Mouse (Mus musculus): ENCODE measurements around the gene Dmac1. TPM values are rescaled to one million over a fixed set of nuclear protein-coding genes. Genes with fewer than 3 reads are reported as not detected.

Gene Dmac1
- total and polyA plus RNA-seq, 3 experiments = 107 to 204 (median 110) TPM

GRCm38 (mm10) chr4:75278197-75279175 lies at the start of gene Dmac1 (continued):
- TF ChIP-seq GABPA (IDR thresholded peaks at IDR 0.05; ENCODE audit: low read depth, low read length) = peak; percentile 19; the same call in 1 of the 2 replicates
- TF ChIP-seq POLR2AphosphoS5 (IDR thresholded peaks at IDR 0.05; ENCODE audit: borderline replicate concordance, low read depth, low read length) = no peak
- TF ChIP-seq JUND (IDR thresholded peaks at IDR 0.05; ENCODE audit: low read depth, low read length) = no peak
- no peak for TF ChIP-seq E2F4 (IDR thresholded peaks at IDR 0.05; ENCODE audit: borderline replicate concordance, low read depth, low read length)
- TF ChIP-seq CHD1 (IDR thresholded peaks at IDR 0.05; ENCODE audit: low read depth, low read length) = no peak
- peak; percentile 85 for TF ChIP-seq MXI1 (IDR thresholded peaks at IDR 0.05; ENCODE audit: low read depth, low read length)

DNA sequence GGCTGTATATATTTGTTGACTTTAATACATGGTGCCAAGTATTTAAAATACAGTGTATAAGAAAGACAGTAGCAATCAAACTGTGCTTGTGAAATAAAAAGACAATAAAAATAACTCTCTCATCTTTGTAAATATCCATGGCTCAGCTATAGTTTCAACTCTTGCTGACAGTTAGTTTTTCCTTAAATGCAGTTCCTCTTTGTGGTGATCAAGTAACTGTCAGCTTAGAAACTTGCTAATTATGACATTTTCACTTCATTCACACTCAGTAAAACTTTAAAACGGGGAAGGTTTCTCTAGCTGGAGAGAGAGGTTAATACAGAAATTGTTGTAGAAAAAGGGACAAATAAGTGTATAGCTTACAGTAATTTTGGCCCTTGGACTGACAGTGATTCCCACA lies 37.3 kb upstream of the Dmac1 start:
- peak; percentile 43 for DNase-seq (ENCODE audit: low read depth, low spot score)
- Histone ChIP-seq H3K79me2 (ENCODE audit: control insufficient read depth, insufficient read depth, low read length, poor library complexity) (no peaks in the 10 kb centered on the region), H3K27ac (ENCODE audit: control insufficient read depth, low read depth, low read length) (no peak overlapping the region), H3K4me3 (ENCODE audit: control insufficient read depth in 1 of 2, insufficient read depth in 1 of 2, low read depth in 2 of 2, low read length in 2 of 2) (peak overlapping the region in 1 of 2 experiments; percentile 30; a peak in 1 of 4 replicates), H3K4me1 (ENCODE audit: control insufficient read depth in 1 of 2, insufficient read depth in 2 of 2, low read length in 2 of 2) (peaks cover 13 to 36% of the 10 kb centered on the region in 2 experiments), H3K27me3 (ENCODE audit: control insufficient read depth in 1 of 2, insufficient read depth in 2 of 2, low read length in 2 of 2) (no peaks in the 10 kb centered on the region), H3K9ac (ENCODE audit: control insufficient read depth, low read depth, low read length, poor library complexity, severe bottlenecking) (no peak overlapping the region), H3K36me3 (ENCODE audit: control insufficient read depth in 1 of 2, insufficient read depth in 2 of 2, low read length in 2 of 2) (peaks cover 0 to 21% of the 10 kb centered on the region in 2 experiments; a peak in 2 of 4 replicates), H3K9me3 (replicated peaks; ENCODE audit: insufficient read depth, low read length) (no peaks in the 10 kb centered on the region)
- TF ChIP-seq NELFE (IDR thresholded peaks at IDR 0.05; ENCODE audit: low read depth, low read length) = no peak
- no peak for TF ChIP-seq UBTF (IDR thresholded peaks at IDR 0.05; ENCODE audit: borderline replicate concordance, insufficient read depth, low read depth, low read length)
- no peak for TF ChIP-seq MAX (IDR thresholded peaks at IDR 0.05; ENCODE audit: low read length)
- TF ChIP-seq GABPA (IDR thresholded peaks at IDR 0.05; ENCODE audit: low read depth, low read length) = no peak
- peak in 1 of 2 experiments; percentile 53; a peak in 2 of 4 replicates for TF ChIP-seq EP300 (IDR thresholded peaks at IDR 0.05; ENCODE audit: low read depth in 1 of 2, low read length in 2 of 2)
- 0 out of 2 replicates have a peak, but pooled peaks have one; percentile 32 for TF ChIP-seq MAFK (IDR thresholded peaks at IDR 0.05; ENCODE audit: borderline replicate concordance, low read depth, low read length)
- peak; percentile 51; the same call in 1 of the 2 replicates for TF ChIP-seq MYB (IDR thresholded peaks at IDR 0.05; ENCODE audit: low read depth, low read length)
- TF ChIP-seq JUND (IDR thresholded peaks at IDR 0.05; ENCODE audit: low read depth, low read length) = no peak
- TF ChIP-seq POLR2A (IDR thresholded peaks at IDR 0.05; ENCODE audit: control insufficient read depth in 1 of 2, insufficient read depth in 1 of 2, low read depth in 1 of 2, low read length in 2 of 2, poor library complexity in 1 of 2) = no peak

GRCm38 (mm10) chr4:75315007-75315406 lies 36.9 kb upstream of the Dmac1 start:
- TF ChIP-seq CHD2 (IDR thresholded peaks at IDR 0.05; ENCODE audit: low read length) = no peak
- TF ChIP-seq UBTF (IDR thresholded peaks at IDR 0.05; ENCODE audit: borderline replicate concordance, insufficient read depth, low read depth, low read length) = no peak
- TF ChIP-seq HCFC1 (IDR thresholded peaks at IDR 0.05; ENCODE audit: low read depth, low read length) = no peak
- TF ChIP-seq JUND (IDR thresholded peaks at IDR 0.05; ENCODE audit: low read depth, low read length) = no peak
- TF ChIP-seq MYC (IDR thresholded peaks at IDR 0.05; ENCODE audit: low read depth, low read length) = no peak
- no peak for TF ChIP-seq GABPA (IDR thresholded peaks at IDR 0.05; ENCODE audit: low read depth, low read length)
- TF ChIP-seq POLR2A (IDR thresholded peaks at IDR 0.05; ENCODE audit: control insufficient read depth in 1 of 2, insufficient read depth in 1 of 2, low read depth in 1 of 2, low read length in 2 of 2, poor library complexity in 1 of 2) = no peak
- TF ChIP-seq MAZ (IDR thresholded peaks at IDR 0.05; ENCODE audit: low read depth, low read length) = no peak
- no peak for TF ChIP-seq TBP (IDR thresholded peaks at IDR 0.05; ENCODE audit: low read depth, low read length)
- no peak for TF ChIP-seq MAX (IDR thresholded peaks at IDR 0.05; ENCODE audit: low read length)
- peak; percentile 16 for DNase-seq (ENCODE audit: low read depth, low spot score)
- Histone ChIP-seq H3K9me3 (replicated peaks; ENCODE audit: insufficient read depth, low read length) (no peaks in the 10 kb centered on the region), H3K79me2 (ENCODE audit: control insufficient read depth, insufficient read depth, low read length, poor library complexity) (no peaks in the 10 kb centered on the region), H3K4me3 (ENCODE audit: control insufficient read depth in 1 of 2, insufficient read depth in 1 of 2, low read depth in 2 of 2, low read length in 2 of 2) (no peak overlapping the region), H3K4me1 (ENCODE audit: control insufficient read depth in 1 of 2, insufficient read depth in 2 of 2, low read length in 2 of 2) (peaks cover 13 to 36% of the 10 kb centered on the region in 2 experiments), H3K27me3 (ENCODE audit: control insufficient read depth in 1 of 2, insufficient read depth in 2 of 2, low read length in 2 of 2) (no peaks in the 10 kb centered on the region), H3K36me3 (ENCODE audit: control insufficient read depth in 1 of 2, insufficient read depth in 2 of 2, low read length in 2 of 2) (peaks cover 0 to 21% of the 10 kb centered on the region in 2 experiments; a peak in 2 of 4 replicates), H3K9ac (ENCODE audit: control insufficient read depth, low read depth, low read length, poor library complexity, severe bottlenecking) (no peak overlapping the region), H3K27ac (ENCODE audit: control insufficient read depth, low read depth, low read length) (no peak overlapping the region)

Data from MEL (cell line).